Mouse (Mus musculus): Measurements from ENCODE around the gene Tbc1d30.
"Not testable (repeated sequence)": the region's sequence is repeated elsewhere in the genome, so short reads cannot be mapped to it uniquely, and the experiment has no call there.

Tbc1d30 gene

DNA sequence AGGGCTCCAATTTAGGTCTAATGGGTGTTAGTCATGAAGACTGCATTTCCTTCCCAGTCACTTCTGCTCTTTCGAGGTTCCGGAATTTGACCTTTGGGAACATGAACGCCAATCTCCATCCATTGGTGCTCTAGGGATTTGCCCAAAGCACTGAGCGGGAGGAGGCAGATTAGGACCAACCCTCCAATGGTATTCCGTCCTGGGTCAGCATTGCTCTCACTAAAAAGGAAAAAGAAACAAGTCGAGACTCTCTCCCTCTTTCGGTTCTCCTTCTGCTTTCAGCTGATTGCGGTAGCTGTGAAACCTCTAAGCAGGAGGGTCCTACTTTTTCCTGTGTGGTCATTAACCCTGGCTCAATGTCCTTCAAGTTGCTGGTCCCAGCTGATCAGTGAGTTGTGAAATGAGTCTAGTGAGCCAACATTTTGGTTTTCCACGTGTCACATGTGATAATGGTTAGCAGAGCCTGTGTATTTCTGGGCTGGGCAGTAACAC is 14.7 kb upstream of the Tbc1d30 start:
- in situ Hi-C loops (cut with MboI, MseI) = no loop called here

DNA sequence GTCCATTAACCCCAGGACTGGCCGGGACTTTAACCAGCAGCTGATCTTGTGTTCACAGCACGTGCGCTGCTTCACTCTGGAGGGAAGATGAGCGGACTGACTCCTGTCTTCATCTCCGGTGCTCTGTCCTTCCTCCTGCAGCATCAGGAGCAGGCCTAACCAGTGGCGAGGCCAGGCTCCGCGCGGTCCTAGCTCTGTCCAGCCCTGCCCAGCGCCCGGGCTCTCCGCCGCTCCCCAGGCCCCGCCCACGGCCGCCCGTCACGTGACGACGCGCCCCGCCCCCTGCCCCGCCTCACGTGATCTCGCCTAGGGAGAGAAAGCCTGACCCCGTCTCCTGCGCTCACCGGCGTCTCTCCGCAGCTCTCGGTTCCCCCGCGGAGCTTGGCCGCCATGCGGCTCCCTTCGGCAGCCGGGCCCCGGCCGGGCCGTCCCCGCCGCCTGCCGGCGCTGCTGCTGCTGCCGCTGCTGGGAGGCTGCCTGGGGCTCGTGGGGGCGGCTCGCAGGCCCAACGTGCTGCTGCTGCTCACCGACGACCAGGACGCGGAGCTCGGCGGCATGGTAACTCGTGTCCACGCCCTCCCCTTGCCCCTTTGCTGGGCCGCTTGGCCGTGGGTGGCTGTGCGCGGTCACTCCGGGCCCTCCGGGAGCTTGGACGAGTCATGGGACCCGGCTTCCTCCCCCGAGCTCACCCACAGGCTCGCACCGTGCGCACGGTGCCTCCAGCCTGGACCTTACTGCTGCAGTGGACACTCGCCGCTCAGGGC is 13.9 kb upstream of the Tbc1d30 start, which contains the start of gene Gns:
Gene Gns (plus strand): TSS at position 290 of the 764 bp plus-strand sequence.
- in situ Hi-C loops (cut with MboI, MseI) = no loop called here

DNA sequence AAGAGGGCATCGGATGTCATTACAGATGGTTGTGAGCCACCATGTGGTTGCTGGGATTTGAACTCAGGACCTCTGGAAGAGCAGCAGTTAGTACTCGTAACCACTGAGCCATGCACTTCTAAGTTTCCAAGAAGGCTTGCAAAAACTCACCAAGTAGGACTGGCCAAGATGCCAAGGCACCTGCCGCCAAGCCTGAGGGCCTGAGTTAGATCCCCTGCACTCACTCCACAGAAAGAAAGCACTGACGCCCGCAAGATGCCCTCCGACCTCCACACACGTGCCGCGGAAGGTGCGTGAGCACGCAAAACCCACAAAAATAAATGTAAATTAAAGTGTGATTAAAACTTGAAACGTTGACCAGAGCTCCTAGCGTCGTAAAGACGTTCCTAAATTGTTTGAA is 13.2 kb upstream of the Tbc1d30 start:
- in situ Hi-C loops (cut with MboI, MseI) = no loop called here

DNA sequence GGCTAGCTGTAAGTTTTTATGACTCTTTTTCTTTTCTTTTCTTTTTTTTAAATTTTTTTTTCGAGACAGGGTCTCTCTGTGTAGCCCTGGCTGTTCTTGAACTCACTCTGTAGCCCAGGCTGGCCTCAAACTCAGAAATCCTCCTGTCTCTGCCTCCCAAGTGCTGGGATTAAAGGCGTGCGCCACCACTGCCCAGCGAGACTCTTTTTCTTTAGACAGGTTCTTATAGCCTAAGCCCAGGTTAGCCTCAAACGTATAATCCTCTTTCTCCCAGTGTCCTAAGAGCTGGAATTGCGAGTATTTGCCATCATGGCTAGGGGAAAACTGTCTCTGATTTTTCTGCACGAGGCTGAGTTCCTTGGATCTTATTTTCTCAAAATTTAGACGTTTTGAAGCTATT is 12.1 kb upstream of the Tbc1d30 start:
- in situ Hi-C loops (cut with MboI, MseI) = no loop called here

DNA sequence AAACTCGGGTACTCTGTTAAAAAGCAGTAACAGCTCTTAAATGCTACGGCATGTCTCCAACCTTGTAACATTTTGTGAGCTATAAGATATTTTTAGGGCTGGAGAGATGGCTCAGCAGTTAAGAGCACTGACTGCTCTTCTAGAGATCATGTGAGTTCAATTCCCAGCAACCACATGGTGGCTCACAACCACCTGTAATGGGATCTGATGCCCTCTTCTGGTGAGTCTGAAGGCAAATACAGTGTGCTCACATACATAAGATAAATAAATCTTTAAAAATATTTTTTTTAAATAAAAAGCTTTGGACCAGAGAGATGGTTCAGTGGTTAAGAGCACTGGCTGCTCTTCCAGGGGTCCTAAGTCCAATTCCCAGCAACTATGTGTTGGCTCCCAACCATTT is 9.3 kb upstream of the Tbc1d30 start:
- in situ Hi-C loops (cut with MboI, MseI) = no loop called here

DNA sequence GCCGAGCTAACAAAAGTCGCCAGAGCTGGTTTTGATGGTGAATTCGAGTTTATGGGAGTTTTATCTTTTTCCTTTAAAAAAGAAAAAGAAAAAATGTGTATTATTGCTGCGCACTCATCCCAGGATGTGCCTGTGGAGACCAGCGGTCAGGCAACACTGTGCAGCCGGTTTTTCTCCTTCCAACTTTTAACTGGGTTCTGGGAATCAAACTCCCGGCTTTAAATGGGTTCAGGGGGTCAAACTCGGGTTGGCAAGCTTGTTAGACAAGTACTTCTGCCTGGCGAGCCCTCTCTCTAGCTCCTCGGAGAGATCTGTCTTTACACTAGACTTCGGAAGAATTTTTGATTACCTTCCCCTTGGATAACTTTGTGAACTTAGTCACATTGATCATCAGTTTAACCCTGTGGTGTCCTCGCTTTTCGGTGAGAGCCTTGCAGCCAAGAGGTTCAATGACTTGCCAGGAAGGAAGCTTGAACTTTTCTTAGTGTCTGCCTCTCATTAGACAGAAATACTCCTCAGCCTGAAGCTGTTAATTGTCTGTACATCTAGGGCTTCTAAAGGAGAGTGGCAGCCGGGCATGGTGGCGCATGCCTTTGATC is 713 bp upstream of the Tbc1d30 start:
- in situ Hi-C loops (cut with MboI, MseI) = no loop called here

DNA sequence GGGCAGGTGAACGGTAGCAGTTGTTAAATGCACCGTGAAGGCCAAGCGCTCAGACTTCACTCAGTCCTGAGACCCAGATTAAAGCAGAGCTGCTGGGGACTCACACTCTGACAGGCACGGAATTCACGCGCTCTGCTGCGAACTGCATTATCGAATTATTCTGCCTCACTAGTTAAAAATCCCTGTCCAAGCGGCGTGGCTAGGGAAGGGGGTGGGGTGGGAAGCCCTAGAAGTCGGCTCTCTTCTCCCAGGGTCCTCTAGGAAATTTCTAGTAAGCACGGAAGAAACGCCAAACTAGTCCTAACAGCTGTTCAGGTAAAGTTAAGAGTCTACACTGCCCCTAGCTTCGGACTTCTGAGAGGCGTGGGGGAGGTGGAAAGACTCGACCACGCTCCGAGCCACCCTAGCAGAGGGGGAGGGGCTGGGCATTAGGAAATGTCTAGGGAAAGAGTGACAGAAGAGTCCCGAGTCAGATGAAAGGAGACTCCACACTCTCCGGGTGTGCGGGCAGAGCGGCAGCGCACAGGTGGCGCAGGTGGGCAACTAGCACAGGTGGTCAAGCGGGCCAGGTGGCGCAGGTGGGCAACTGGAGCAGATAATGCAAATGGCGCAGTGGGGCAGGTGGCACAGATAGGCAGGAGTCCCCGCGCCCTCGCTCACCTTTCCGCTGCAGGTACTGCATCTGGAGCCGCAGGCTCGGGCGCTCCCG is 567 bp downstream of the Tbc1d30 start:
- in situ Hi-C loops (cut with MboI, MseI) = no loop called here

DNA sequence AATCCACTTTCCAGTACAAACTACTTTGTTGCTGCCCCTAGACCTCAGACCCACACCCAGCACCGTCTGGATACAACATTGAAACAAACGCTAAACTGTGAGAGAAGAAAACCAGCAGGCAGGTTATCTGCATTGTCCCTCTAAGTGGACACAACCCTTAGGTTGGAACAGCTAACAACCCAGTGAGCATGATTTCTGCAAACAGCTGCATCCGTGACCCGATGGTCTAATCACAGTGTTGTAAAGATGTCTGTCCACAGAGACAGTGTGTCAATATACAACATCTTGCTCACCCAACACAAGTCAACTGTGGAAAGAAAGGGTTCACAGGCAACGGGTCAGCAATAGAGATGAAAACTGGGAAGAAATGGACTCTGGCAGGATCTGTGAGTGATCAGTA is 1.8 kb downstream of the Tbc1d30 start:
- in situ Hi-C loops (cut with MboI, MseI) = no loop called here

DNA sequence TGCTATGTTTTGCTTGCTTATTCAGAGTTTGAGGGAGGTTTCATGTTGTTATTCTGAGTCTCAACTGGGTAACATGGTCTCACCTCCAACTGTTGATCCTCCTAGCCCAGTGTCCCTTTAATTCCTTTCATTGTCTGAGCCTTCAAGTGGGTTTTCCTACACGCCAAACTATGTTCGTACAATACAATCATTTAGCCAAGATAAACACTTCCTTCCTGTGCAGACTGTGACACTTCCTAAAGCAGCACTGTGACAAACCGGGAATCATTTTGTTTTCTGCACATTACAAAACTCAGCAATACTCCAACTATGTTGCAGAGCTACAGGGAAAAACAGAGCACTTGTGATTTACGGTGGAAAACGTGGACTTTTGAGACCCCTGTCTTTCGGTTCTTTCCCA is 7.2 kb downstream of the Tbc1d30 start:
- in situ Hi-C loops (cut with MboI, MseI) = no loop called here

DNA sequence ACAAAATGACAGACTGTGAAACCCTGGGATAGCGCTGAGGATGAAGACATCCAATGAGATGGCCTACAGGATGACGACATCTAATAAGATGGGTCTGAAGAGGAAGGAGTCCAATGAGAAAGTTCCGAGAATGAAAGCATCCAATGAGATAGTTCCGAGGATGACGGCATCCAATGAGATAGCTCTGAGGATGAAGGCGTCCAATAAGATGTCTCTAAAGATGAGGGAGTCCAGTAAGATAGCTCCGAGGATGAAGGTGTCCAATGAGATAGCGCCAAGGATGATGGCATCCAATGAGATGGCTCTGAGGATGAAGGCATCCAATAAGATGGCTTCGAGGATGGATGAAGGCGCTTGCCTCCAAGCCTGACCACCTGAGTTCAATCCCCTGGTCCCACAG is 8.8 kb downstream of the Tbc1d30 start:
- in situ Hi-C loops (cut with MboI, MseI) = no loop called here

DNA sequence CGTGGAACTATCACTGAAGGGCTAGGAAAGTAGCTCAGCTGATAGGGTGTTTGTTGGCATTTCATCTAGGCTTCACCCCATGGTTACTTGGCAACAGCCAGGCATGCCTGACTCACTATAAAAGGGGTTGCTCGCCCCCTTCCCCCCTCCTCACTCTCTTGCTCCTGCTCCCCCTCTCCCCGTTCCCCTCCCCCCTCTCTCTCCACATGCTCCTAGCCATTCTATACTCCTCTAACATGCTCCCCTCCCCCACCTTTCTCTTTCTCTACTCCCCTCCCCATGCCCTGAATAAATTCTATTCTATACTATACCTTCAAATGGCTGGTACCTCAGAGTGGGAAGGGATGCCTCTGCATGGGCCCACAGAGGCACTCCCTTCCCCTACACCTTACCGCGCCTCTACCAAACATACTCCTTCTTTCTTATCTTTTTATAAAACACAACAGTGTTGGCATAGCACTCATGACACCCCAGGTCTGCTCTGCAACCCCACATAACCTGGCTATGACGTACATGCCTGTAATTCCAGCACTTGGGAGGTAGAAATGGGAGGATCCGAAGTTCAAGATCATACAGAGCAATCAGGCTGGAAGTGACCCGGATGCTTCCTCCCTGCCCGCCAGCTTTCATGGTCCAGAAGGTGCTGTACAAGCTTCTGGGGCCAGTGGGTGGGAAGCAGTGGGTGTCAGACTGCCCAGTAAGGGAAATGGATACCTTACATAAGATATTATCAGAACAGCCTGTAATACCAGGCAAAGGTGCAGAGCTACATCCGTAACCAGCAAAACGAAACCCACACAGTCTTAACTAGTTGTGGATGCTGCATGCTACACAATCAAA is 10.1 kb downstream of the Tbc1d30 start:
- in situ Hi-C loops (cut with MboI, MseI) = no loop called here

DNA sequence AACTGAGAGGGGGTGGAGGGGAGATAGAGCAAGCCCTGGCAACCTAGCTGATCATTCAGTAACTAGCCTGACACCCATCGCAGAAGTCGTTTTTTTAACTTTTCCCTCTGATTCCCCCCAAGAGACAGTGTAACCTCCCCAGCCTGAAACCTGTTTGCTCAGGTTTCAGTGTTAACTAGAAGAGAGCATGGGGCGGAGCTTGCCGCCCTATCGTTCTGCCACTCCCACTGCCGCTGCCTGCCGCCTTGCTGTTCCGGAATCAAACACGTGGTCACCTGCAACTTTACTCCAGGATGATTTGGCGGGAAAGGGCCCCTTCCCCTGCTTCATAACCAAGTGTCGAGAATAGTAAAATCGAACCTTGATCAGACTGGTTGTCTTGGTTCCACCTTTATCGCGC is 14.5 kb downstream of the Tbc1d30 start:
- in situ Hi-C loops (cut with MboI, MseI) = not testable (repeated sequence)

DNA sequence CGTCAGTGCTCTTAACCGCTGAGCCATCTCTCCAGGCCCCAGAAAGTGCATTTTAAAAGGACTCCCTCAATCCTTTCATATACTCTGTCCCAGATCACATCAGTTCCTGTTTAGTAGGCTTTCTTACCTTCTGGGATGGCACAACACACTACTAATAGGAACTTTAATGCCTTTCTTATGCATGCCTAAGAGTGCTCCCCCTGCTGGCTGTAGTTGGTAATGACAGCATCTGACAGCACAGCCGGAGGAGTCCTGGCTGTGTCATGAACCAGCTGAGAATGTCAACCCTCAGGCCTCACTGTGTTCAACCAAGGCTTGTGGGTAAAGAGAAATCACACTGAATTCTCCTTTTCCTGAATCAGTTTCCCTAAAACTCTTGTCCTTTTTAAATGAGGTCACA is 16.5 kb downstream of the Tbc1d30 start:
- in situ Hi-C loops (cut with MboI, MseI) = no loop called here

DNA sequence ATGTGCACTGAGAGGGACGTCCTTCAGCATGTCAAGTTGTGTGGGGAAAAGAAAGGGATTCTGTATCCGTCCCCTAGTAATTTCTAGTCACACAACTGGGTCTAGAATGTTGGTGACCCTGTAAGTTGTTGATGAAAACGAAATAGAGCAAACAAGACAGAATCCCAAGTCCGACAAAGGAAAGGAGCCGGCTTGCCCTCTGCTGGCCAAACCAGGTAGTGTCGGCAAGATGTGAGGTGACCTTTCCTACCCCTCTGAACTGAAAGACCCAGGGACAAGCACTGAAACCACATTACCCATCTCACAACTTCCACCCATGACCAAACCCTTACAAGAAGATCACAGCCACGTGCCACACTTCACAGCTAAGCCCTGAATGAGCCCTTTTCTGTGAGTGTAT is 20.1 kb downstream of the Tbc1d30 start:
- in situ Hi-C loops (cut with MboI, MseI) = no loop called here

DNA sequence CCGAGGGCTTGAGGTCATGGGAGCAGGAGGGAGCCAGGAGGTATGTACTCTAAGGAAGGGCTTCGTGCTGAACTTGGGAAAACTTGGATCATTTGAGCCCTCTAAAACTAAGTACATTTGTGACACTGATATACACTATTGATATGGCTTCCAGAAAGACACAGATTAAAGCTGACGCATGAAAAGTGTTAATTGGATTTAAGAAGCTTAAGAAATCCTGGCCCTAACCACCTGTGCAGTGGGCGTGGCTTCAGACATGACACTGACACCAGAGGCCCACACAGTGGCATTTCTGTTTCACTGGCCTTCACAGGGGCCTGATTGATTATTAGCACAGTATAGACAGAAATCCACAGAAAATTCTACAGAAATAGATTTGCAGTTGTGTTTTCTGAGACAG is 21.5 kb downstream of the Tbc1d30 start:
- in situ Hi-C loops (cut with MboI, MseI) = no loop called here

DNA sequence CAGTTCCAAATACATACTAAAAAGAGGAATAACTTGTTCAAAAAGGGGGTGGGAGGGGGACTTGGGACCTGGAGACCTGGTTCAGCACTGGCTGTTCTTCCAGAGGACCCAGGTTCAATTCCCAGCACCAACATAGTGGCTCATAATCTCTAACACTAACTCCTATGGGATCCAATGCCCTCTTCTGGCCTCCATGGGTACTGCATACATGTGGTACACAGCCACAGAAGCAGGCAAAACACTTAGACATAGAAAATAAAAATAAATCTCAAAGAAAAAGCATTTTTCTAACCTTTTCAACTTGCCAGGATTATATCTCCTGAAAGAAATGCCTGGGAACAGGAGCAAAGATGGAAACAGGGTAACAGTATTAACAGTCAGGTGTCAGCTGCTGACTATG is 24.9 kb downstream of the Tbc1d30 start:
- in situ Hi-C loops (cut with MboI, MseI) = no loop called here

DNA sequence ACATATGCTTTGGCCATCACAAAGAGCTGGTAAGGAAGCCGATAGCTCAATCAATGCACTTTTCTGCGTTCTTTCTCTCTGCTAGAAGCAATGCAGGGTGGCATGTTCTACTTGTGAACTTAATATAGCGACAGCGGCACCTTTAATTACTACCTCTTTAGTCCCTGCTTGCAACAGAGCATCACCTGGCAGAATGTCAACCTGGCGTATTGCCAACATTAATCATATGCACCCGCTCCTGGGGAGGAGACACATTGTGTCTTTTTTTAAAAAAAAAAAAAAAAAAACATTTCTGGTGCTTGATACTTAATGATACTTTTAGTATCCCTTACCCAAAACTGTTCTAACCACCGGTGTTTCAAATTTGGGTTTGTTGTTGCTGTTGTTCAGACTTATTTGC is 27.6 kb downstream of the Tbc1d30 start:
- in situ Hi-C loops (cut with MboI, MseI) = no loop called here

DNA sequence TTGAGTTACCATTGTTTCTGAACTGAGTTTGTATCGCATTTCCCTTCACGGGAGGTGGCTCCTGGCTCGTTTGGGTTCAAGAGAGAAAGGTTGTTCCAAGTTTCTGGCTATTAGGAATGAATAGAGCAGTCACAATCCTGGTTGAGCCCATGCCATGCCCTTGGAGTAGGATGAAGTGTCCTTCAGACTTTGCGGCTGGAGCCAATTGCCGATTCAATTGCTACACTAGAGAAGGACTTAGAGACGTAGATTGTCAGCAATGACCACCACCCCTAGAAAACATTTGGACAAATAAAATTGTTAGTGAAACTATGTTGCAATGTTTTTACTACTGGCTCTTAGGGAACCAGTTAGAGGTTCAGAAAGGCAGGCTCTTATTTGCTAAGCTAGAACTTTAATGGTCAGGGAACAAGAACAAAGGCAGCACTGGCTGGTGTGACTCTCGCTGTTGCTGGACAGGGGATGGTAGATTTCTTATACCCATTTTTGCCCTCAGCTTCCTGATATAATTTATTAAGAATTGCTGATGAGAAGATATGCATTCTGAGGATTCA is 32.6 kb downstream of the Tbc1d30 start:
- in situ Hi-C loops (cut with MboI, MseI) = no loop called here

DNA sequence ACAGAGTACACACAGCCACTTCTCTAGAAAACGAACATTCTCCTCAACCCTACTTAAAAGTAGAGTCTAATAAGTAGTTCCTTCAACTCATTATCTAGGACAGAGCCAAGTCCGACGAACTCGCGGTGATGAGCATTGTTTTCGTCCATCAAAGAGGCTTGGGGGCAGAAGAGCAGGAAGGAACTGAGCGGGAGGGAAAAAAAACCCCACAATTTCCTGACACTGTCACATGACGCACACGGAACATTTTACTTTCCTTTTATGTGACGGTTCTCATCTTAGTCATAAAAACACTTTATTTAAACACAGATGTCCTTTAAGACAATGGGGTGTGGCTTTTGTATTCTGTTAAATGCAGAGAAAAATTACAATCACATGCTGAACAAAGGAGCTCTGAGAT is 34.7 kb downstream of the Tbc1d30 start:
- in situ Hi-C loops (cut with MboI, MseI) = no loop called here

DNA sequence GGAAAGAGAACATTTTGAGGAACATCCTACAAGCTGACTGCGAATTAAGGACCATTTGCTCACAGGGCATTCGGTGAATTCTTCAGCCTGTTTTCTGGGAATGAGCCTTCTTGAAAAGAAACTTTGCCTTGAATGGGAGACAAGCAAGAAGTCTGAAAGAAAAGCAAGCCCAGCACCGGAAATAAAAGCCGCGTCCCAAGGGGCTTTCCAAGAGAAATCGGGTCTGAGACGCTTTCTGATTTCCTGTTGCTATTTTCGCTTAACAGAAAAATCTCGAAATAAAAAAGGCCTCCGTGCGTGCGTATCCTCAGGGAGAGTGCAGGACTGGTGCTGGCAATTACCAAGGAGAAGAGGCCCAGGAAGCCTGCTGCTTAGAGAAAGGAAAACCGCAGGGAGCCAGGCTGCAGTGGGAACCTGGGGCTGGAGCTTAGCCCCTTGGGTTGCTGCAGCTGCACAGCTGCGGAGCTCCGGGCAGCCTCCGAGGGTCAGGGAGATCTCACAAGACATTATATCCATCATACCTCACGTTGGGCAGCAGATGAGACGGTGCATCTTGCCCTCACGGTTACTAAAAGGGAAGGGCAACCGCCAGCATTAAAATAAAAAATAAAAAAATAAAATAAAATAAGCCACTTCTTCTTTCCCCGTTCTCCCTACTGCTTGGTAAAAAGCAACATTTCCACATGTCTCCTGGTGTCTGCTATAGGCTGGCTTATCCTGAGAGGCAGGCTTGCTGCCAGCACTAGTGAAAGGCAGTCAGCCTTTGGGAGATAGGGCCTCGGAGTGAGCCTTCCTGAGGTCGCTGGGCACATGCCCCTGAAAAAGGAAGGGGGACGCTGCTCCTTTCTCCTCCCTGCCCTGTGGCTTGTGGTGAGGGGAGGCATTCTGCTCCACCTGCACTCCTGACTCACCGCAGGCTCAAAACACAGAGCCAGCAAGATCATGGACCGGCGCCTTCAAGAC is 35.5 kb downstream of the Tbc1d30 start:
- in situ Hi-C loops (cut with MboI, MseI) = no loop called here
